Comparison of ENCODE assay signal across 8 mouse cellular contexts in genomic region chr7:80888595-80888994, GRCm38 (mm10). TPM values are rescaled to one million over a fixed set of nuclear protein-coding genes. Genes with fewer than 3 reads are reported as not detected.
DNase-seq lines count a peak whose midpoint lies in the region; ATAC-seq and TF ChIP-seq lines count a peak whose summit lies in the region.

No protein-coding gene starts in this region.

- H3K36me3 ChIP-seq in lung, postnatal 0 days (ENCODE audit: insufficient read depth, low read length) = peaks cover 22% of the 10 kb centered on the region; the same call in 1 of the 2 replicates
- H3K36me3 ChIP-seq in hindbrain, embryonic 12.5 days = peaks cover 32% of the 10 kb centered on the region

- H3K27me3 ChIP-seq in lung, postnatal 0 days (replicated peaks; ENCODE audit: insufficient read depth, low read length) = no peaks in the 10 kb centered on the region
- no peaks in the 10 kb centered on the region for H3K27me3 ChIP-seq in hindbrain, embryonic 12.5 days

- no peak overlapping the region for H3K9ac ChIP-seq in lung, postnatal 0 days (replicated peaks; ENCODE audit: low read depth)
- H3K9ac ChIP-seq in hindbrain, embryonic 12.5 days = no peak overlapping the region

- H3K9me3 ChIP-seq in lung, postnatal 0 days (ENCODE audit: low read length) = no peaks in the 10 kb centered on the region
- H3K9me3 ChIP-seq in hindbrain, embryonic 12.5 days (replicated peaks) = no peaks in the 10 kb centered on the region

- no peak for TF ChIP-seq CTCF in lung, postnatal 0 days (IDR thresholded peaks at IDR 0.05)
- TF ChIP-seq CTCF in olfactory bulb, adult 2 months (IDR thresholded peaks at IDR 0.05; ENCODE audit: insufficient read depth, low read depth, low read length) = no peak

- H3K27ac ChIP-seq in lung, postnatal 0 days (ENCODE audit: low read length) = no peak overlapping the region
- H3K27ac ChIP-seq in hindbrain, embryonic 12.5 days = peak overlapping the region; percentile 84
- peak overlapping the region; percentile 90 for H3K27ac ChIP-seq in olfactory bulb, adult 2 months (ENCODE audit: insufficient read depth, low read depth, low read length)

- DNase-seq in adrenal gland, adult 8-10 months = peak; percentile 59
- no peak for DNase-seq in adrenal gland, adult 18-20 months (ENCODE audit: low spot score in 2 of 2)
- DNase-seq in lung, postnatal 0 days (ENCODE audit: low spot score) = no peak
- DNase-seq in lung, postnatal 25 days (ENCODE audit: low spot score) = no peak
- DNase-seq in cerebellum, postnatal 25 days = no peak
- no peak for DNase-seq in right cerebral cortex, adult 2 months (ENCODE audit: low spot score in 2 of 2)

- H3K4me3 ChIP-seq in lung, postnatal 0 days (ENCODE audit: low read depth, low read length) = no peak overlapping the region
- no peak overlapping the region for H3K4me3 ChIP-seq in hindbrain, embryonic 12.5 days
- no peak overlapping the region for H3K4me3 ChIP-seq in olfactory bulb, adult 2 months (ENCODE audit: insufficient read depth, low read depth, low read length)

- no peak overlapping the region for H3K4me2 ChIP-seq in lung, postnatal 0 days (replicated peaks; ENCODE audit: low read depth, low read length)
- H3K4me2 ChIP-seq in hindbrain, embryonic 12.5 days (replicated peaks) = no peak overlapping the region

- peak; percentile 24; the same call in 1 of the 2 replicates for ATAC-seq in lung, postnatal 0 days
- peak; percentile 24 for ATAC-seq in hindbrain, embryonic 12.5 days (ENCODE audit: low FRiP score)

- no peaks in the 10 kb centered on the region for H3K4me1 ChIP-seq in lung, postnatal 0 days (ENCODE audit: insufficient read depth, low read depth, low read length)
- peaks cover 15% of the 10 kb centered on the region for H3K4me1 ChIP-seq in hindbrain, embryonic 12.5 days
- H3K4me1 ChIP-seq in olfactory bulb, adult 2 months (ENCODE audit: control insufficient read depth, insufficient read depth, low read length) = peaks cover 17% of the 10 kb centered on the region

- TF ChIP-seq EP300 in lung, postnatal 0 days (IDR thresholded peaks at IDR 0.05) = no peak

- WGBS in lung, postnatal 0 days = 66% methylated on average over 7 of the region's 7 CpGs
- 71% methylated on average over 7 of the region's 7 CpGs for WGBS in hindbrain, embryonic 12.5 days
- 75% methylated on average over 7 of the region's 7 CpGs for WGBS in olfactory bulb, adult 2 months

- no peak for TF ChIP-seq POLR2A in olfactory bulb, adult 2 months (IDR thresholded peaks at IDR 0.05; ENCODE audit: insufficient read depth, low read depth, low read length)

RNA-seq across cellular contexts. Expression of gene Wdr73, which starts 12.5 kb away (rescaled TPM):
- 10 to 100 TPM; 18.4 to 26.8 (median 24.0) TPM for total RNA-seq in adrenal gland, adult 8-10 months (2022)
- total RNA-seq in adrenal gland, adult 18-20 months (2021) = 10 to 100 TPM; 12.6 to 15.6 TPM
- 17.5 and 20.7 TPM in 2 replicates for polyA plus RNA-seq in lung, postnatal 0 days (2015; fragmentation: Nextera tagmentation; extraction: Ambion mirVana)
- 37.2 and 40.5 TPM in 2 replicates for polyA plus RNA-seq in hindbrain, embryonic 12.5 days (2016; fragmentation: Nextera tagmentation; extraction: Ambion mirVana)
- polyA plus RNA-seq in olfactory bulb, adult 2 months (2012; ENCODE audit: insufficient read depth, insufficient read length, low replicate concordance, missing spikeins) = not detected in 2 replicates

RNA-seq across cellular contexts. Expression of gene Nmb, which starts 16.3 kb away (rescaled TPM):
- 1 to 10 TPM; 2.7 to 6.5 (median 3.4) TPM for total RNA-seq in adrenal gland, adult 8-10 months (2022)
- 1 to 10 TPM; 2.6 to 3.3 TPM for total RNA-seq in adrenal gland, adult 18-20 months (2021)
- 6.3 and 8.3 TPM in 2 replicates for polyA plus RNA-seq in lung, postnatal 0 days (2015; fragmentation: Nextera tagmentation; extraction: Ambion mirVana)
- polyA plus RNA-seq in hindbrain, embryonic 12.5 days (2016; fragmentation: Nextera tagmentation; extraction: Ambion mirVana) = 5.7 and 7.8 TPM in 2 replicates
- not detected in 2 replicates for polyA plus RNA-seq in olfactory bulb, adult 2 months (2012; ENCODE audit: insufficient read depth, insufficient read length, low replicate concordance, missing spikeins)

RNA-seq across cellular contexts. Expression of gene Zscan2, which starts 27.9 kb away (rescaled TPM):
- 10 to 100 TPM in 2 of 4 experiments, 1 to 10 TPM in 2; 6.3 to 10.4 (median 9.7) TPM for total RNA-seq in adrenal gland, adult 8-10 months (2022)
- total RNA-seq in adrenal gland, adult 18-20 months (2021) = 1 to 10 TPM; 4.7 to 5.3 TPM
- polyA plus RNA-seq in lung, postnatal 0 days (2015; fragmentation: Nextera tagmentation; extraction: Ambion mirVana) = 1.1 and 1.5 TPM in 2 replicates
- 4.6 and 5.9 TPM in 2 replicates for polyA plus RNA-seq in hindbrain, embryonic 12.5 days (2016; fragmentation: Nextera tagmentation; extraction: Ambion mirVana)
- polyA plus RNA-seq in olfactory bulb, adult 2 months (2012; ENCODE audit: insufficient read depth, insufficient read length, low replicate concordance, missing spikeins) = not detected in 2 replicates

RNA-seq across cellular contexts. Expression of gene Sec11a, which starts 59.0 kb away (rescaled TPM):
- 100 to 1,000 TPM in 3 of 4 experiments, 10 to 100 TPM in 1; 90.9 to 110 (median 105) TPM for total RNA-seq in adrenal gland, adult 8-10 months (2022)
- total RNA-seq in adrenal gland, adult 18-20 months (2021) = 10 to 100 TPM; 91.6 to 94.5 TPM
- 170 and 172 TPM in 2 replicates for polyA plus RNA-seq in lung, postnatal 0 days (2015; fragmentation: Nextera tagmentation; extraction: Ambion mirVana)
- polyA plus RNA-seq in hindbrain, embryonic 12.5 days (2016; fragmentation: Nextera tagmentation; extraction: Ambion mirVana) = 175 and 183 TPM in 2 replicates
- not detected in 2 replicates for polyA plus RNA-seq in olfactory bulb, adult 2 months (2012; ENCODE audit: insufficient read depth, insufficient read length, low replicate concordance, missing spikeins)

Comparison
In these comparisons a context has a peak if more than half of its experiments do, and no peak if none do; other contexts are left out.
1. RNA of gene Wdr73, which starts 12.5 kb away (polyA plus RNA-seq): 37.2 to 40.5 TPM in hindbrain, embryonic 12.5 days and 17.5 to 20.7 TPM in lung, postnatal 0 days; not detected in olfactory bulb, adult 2 months; every median in the first group is over 10 times any median in the second.